Comparison of ENCODE assay signal across 20 mouse cellular contexts in genomic region chr10:96075403-96075802, GRCm38 (mm10).
DNase-seq lines count a peak whose midpoint lies in the region; ATAC-seq and TF ChIP-seq lines count a peak whose summit lies in the region.
"Had no signal": no experiment of that assay in that cellular context is flagged by ENCODE, and none has a peak within 500 bp of the region (broad histone marks: within the 10 kb centered on the region; RNA-seq: fewer than 3 reads in every experiment).

No protein-coding gene starts in this region.

- no peak for TF ChIP-seq POLR2A in kidney, adult 2 months (IDR thresholded peaks at IDR 0.05; ENCODE audit: low read depth, low read length)

- peak; percentile 78 for ATAC-seq in monocyte, adult 5-6 weeks (replicated peaks; ENCODE audit: insufficient number of reproducible peaks, low FRiP score, low TSS enrichment, poor library complexity, severe bottlenecking)
- ATAC-seq in erythroblast, adult 5-6 weeks (replicated peaks; ENCODE audit: low FRiP score, poor library complexity, severe bottlenecking), result no peak
- ATAC-seq: hindbrain, postnatal 0 days; intestine, embryonic 16.5 days had no signal

- no peaks in the 10 kb centered on the region for H3K36me3 ChIP-seq in kidney, adult 2 months (ENCODE audit: control insufficient read depth, insufficient read depth, low read length)
- H3K36me3 ChIP-seq: embryonic facial prominence, embryonic 10.5 days; G1E; heart, embryonic 10.5 days; limb, embryonic 10.5 days; midbrain, embryonic 12.5 days had no signal

- TF ChIP-seq CTCF in kidney, adult 2 months (conservative IDR thresholded peaks at IDR 0.05; ENCODE audit: insufficient read depth, insufficient read length, low read depth, low read length), result no peak

- intact Hi-C loops in heart, postnatal 25 days (cut with DNase I), result no loop called here

- DNase-seq in kidney, adult 2 months, result peak; percentile 41
- DNase-seq in kidney, postnatal 4 days, result no peak
- peak; percentile 28 for DNase-seq in lung, postnatal 36 days
- DNase-seq in lung, postnatal 10 days, result no peak
- DNase-seq in heart, postnatal 25 days (ENCODE audit: low spot score), result no peak
- no peak for DNase-seq in embryo, embryonic 11 days
- DNase-seq: cerebellum, adult 8-10 months; liver; right cerebral cortex, postnatal 14 days; spleen, adult 18-20 months had no signal

- no peak overlapping the region for H3K27ac ChIP-seq in kidney, adult 2 months (ENCODE audit: insufficient read depth, low read depth, low read length)
- H3K27ac ChIP-seq: embryonic facial prominence, embryonic 10.5 days; heart, embryonic 10.5 days; hindbrain, postnatal 0 days; limb, embryonic 10.5 days; macrophage; midbrain, embryonic 12.5 days had no signal

- H3K27me3 ChIP-seq in kidney, adult 2 months (replicated peaks; ENCODE audit: control insufficient read depth, insufficient read depth, low read length), result no peaks in the 10 kb centered on the region
- H3K27me3 ChIP-seq: midbrain, embryonic 12.5 days had no signal

- H3K4me1 ChIP-seq in kidney, adult 2 months (ENCODE audit: control insufficient read depth, insufficient read depth, low read length), result peaks cover 3% of the 10 kb centered on the region; the same call in 1 of the 2 replicates
- H3K4me1 ChIP-seq: heart, embryonic 10.5 days; limb, embryonic 10.5 days had no signal

- 46% methylated on average over 4 of the region's 4 CpGs for WGBS in kidney, adult 2 months

- H3K4me3 ChIP-seq in kidney, adult 2 months (ENCODE audit: insufficient read depth, low read depth, low read length), result no peak overlapping the region
- H3K4me3 ChIP-seq: embryonic facial prominence, embryonic 10.5 days; heart, embryonic 10.5 days; limb, embryonic 10.5 days; midbrain, embryonic 12.5 days had no signal

Comparison
In these comparisons a context has a peak if more than half of its experiments do, and no peak if none do; other contexts are left out.
1. DNase-seq: peak in kidney, adult 2 months (single experiment) and lung, postnatal 36 days (single experiment); none in kidney, postnatal 4 days (0 of 2), lung, postnatal 10 days (single experiment), heart, postnatal 25 days (single experiment) and embryo, embryonic 11 days (single experiment).